Mouse (Mus musculus) left cerebral cortex, adult 11 months (tissue): ENCODE data around the gene Ccdc127.

Experiments used
- DNase-seq: peaks from one replicate; pipeline ENCODE4 v3.0.0; 2022; ENCODE audit warnings: low spot score

Gene Ccdc127

GRCm38 (mm10) chr13:74390371-74390990 is 40.4 kb downstream of the Ccdc127 start, which contains the start of gene Zfp72:
TSS of gene Zfp72 (minus strand) at chr13:74390836.
- peak; percentile 77 for DNase-seq

GRCm38 (mm10) chr13:74391156-74391555 is 41.0 kb downstream of the Ccdc127 start:
- no peak for DNase-seq

- DNase-seq, result no peak
These were observed 49.3 kb downstream of the Ccdc127 start, which contains the start of gene Ftl1-ps1 for GRCm38 (mm10) chr13:74399298-74399839. TSS of gene Ftl1-ps1 (plus strand) at chr13:74399694.
